Mouse (Mus musculus) lung, postnatal 0 days (tissue): ENCODE measurements around the gene Tma7. TPM values are rescaled to one million over a fixed set of nuclear protein-coding genes. Genes with fewer than 3 reads are reported as not detected.

Experiments used
- ATAC-seq: fragments of 200-750 bp; cut with Nextera tagmentation; 2 replicates; pipeline ENCODE4 v1.8.0; 2017; ENCODE audit warnings: moderate library complexity
- DNase-seq: peaks from one replicate; pipeline ENCODE4 v3.0.0-alpha.2; 2016; ENCODE audit warnings: low spot score
- H3K27ac ChIP-seq: fragments of 300-500 bp; sonication (generic); 2 replicates; pipeline ENCODE4 v1.5.1; 2014; ENCODE audit warnings: antibody characterized with exemption, mild to moderate bottlenecking, low read length, mixed read lengths
- H3K27me3 ChIP-seq: fragments of 300-500 bp; sonication (generic); replicated peaks from 2 replicates; pipeline ENCODE4 v1.6.1; 2014; ENCODE audit warnings: low read length, mixed read lengths; ENCODE audit not compliant: insufficient read depth
- H3K36me3 ChIP-seq: fragments of 300-500 bp; sonication (generic); 2 replicates; pipeline ENCODE4 v1.6.1; 2014; ENCODE audit warnings: low read length, mixed read lengths; ENCODE audit not compliant: insufficient read depth
- H3K4me1 ChIP-seq: fragments of 300-500 bp; sonication (generic); 2 replicates; pipeline ENCODE4 v1.6.1; 2014; ENCODE audit warnings: antibody characterized with exemption, low read depth, low read length, mixed read lengths; ENCODE audit not compliant: insufficient read depth
- H3K4me2 ChIP-seq: fragments of 300-500 bp; sonication (generic); replicated peaks from 2 replicates; pipeline ENCODE4 v1.6.1; 2014; ENCODE audit warnings: low read depth, mild to moderate bottlenecking, low read length, moderate library complexity, mixed read lengths
- H3K4me3 ChIP-seq: fragments of 300-500 bp; sonication (generic); 2 replicates; pipeline ENCODE4 v1.5.1; 2014; ENCODE audit warnings: low read depth, low read length
- H3K9ac ChIP-seq: fragments of 300-500 bp; sonication (generic); replicated peaks from 2 replicates; pipeline ENCODE4 v1.6.1; 2014; ENCODE audit warnings: low read depth, mild to moderate bottlenecking
- H3K9me3 ChIP-seq: fragments of 300-500 bp; sonication (generic); 2 replicates; pipeline ENCODE4 v1.6.1; 2016; ENCODE audit warnings: low read length, mixed read lengths
- CTCF ChIP-seq: IDR thresholded peaks from 2 replicates; pipeline ENCODE4 v1.5.1; 2016; ENCODE audit warnings: antibody characterized with exemption, mild to moderate bottlenecking
- EP300 ChIP-seq: IDR thresholded peaks from 2 replicates; pipeline ENCODE4 v1.6.1; 2016; ENCODE audit warnings: antibody characterized with exemption, mild to moderate bottlenecking, control low read depth
- WGBS: fragments of 180-500 bp; shearing (Covaris S2); extraction: QIAGEN DNeasy Blood & Tissue Kit; methylation state at CpG from one replicate; pipeline ENCODE4 v1.1.7; 2014; 5-methylcytosine and 5-hydroxymethylcytosine counted together
- polyA plus RNA-seq: library from polyadenylated mRNA; unstranded; fragments of >200 nt; fragmentation: Nextera tagmentation; extraction: Ambion mirVana; gene quantifications from 2 replicates; pipeline ENCODE4 v1.2.1, GENCODE M21; 2015

The Tma7 gene
- polyA plus RNA-seq, 1 experiment from 2014 or later: 375 TPM

DNA sequence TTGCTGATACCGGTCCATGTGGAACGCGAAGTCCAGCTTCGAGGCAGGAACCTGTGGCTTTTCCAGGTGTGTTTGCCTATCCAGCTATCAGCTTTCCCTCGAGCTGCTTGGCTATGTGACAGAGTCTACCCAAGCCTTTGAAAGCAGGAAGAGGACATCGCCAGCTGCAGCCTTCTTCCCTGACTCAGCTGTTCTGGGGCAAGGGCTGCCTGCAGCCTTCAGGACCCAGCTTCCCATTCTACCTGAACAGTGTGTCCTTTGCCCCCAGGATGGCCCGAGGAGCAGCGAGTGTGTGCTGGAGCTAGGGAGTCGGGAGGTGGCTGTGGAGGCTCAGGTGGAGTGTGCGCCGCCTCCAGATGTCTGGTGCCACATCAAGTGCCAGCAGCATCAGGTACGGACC is 23.3 kb upstream of the Tma7 start:
- no peaks in the 10 kb centered on the region for H3K4me1 ChIP-seq
- H3K4me2 ChIP-seq: no peak overlapping the region
- no peaks in the 10 kb centered on the region for H3K27me3 ChIP-seq
- WGBS: 89% methylated on average over 12 of the region's 12 CpGs
- no peak overlapping the region for H3K27ac ChIP-seq
- ATAC-seq (no peak), DNase-seq (no peak)
- no peak overlapping the region for H3K9ac ChIP-seq
- no peak overlapping the region for H3K4me3 ChIP-seq
- no peaks in the 10 kb centered on the region for H3K9me3 ChIP-seq
- TF ChIP-seq CTCF (no peak), EP300 (no peak)
- peaks cover 4% of the 10 kb centered on the region; the same call in 1 of the 2 replicates for H3K36me3 ChIP-seq

DNA sequence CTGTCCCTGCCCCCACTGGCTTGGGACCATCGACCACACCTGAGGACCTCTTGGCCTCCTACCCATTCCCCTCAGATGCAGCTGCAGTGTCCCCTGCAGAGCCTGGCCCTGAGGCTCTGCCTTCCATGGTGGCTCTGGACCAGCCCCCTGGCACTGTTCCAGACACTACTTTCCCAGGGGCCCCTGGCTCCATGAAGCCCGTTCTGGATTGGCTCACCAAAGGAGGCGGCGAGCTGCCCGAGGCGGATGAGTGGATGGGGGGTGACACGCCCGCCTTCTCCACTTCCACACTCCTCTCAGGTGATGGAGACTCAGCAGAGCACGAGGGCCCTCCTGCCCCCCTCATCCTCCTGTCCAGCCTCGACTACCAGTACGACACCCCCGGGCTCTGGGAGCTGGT is 22.6 kb upstream of the Tma7 start:
- H3K9ac ChIP-seq: no peak overlapping the region
- no peaks in the 10 kb centered on the region for H3K9me3 ChIP-seq
- no peak overlapping the region for H3K4me2 ChIP-seq
- no peak overlapping the region for H3K27ac ChIP-seq
- TF ChIP-seq EP300: no peak
- TF ChIP-seq CTCF: no peak
- H3K4me1 ChIP-seq: no peaks in the 10 kb centered on the region
- no peak overlapping the region for H3K4me3 ChIP-seq
- DNase-seq (peak; percentile 57), ATAC-seq (peak; percentile 46)
- peaks cover 4% of the 10 kb centered on the region; the same call in 1 of the 2 replicates for H3K36me3 ChIP-seq
- 58% methylated on average over 12 of the region's 12 CpGs for WGBS
- no peaks in the 10 kb centered on the region for H3K27me3 ChIP-seq

DNA sequence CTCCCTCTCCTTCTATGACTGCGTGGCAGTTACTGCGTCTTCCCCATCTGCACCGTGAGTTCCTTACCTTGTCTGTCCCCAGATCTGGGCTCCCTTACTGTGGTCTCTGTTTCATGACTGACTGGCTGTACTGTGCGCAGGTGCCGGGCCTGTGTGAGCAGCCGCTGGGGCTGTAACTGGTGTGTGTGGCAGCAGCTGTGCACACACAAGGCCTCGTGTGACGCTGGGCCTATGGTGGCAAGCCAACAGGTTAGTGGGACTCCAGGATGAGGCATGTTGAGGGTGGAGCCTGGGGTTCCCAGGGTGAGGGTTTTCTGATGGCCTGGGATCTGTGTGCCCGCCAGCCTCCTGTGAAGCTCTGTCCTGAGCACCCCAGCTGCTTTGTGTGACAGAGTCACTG is 21.7 kb upstream of the Tma7 start:
- Histone ChIP-seq H3K4me3 (no peak overlapping the region), H3K4me2 (no peak overlapping the region), H3K27me3 (no peaks in the 10 kb centered on the region), H3K36me3 (peaks cover 4% of the 10 kb centered on the region; the same call in 1 of the 2 replicates), H3K27ac (no peak overlapping the region), H3K9ac (no peak overlapping the region), H3K9me3 (no peaks in the 10 kb centered on the region), H3K4me1 (no peaks in the 10 kb centered on the region; the same call in 1 of the 2 replicates)
- TF ChIP-seq CTCF (no peak), EP300 (no peak)
- DNase-seq (no peak), ATAC-seq (no peak)
- WGBS: 90% methylated on average over 9 of the region's 9 CpGs

DNA sequence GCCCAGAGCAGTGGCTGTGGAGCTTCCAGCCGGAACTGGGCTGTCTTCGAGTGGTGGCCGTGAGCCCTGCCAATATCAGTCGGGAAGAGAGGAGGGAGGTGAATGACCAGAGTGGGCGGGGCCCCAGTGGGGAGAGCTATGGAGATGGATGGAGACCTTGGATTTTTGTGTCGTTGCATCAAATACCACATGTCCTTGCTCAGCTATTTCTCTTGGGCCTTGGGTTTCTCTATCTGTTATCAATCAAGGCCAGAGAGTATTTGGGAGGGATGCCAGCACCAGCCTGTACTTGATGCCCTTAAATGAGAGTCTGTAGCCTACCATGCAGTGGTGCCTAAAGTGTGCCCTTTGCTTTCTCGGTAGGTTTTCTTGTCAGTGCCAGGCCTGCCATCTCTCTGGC is 20.9 kb upstream of the Tma7 start:
- TF ChIP-seq EP300: no peak
- no peak for TF ChIP-seq CTCF
- H3K36me3 ChIP-seq: peaks cover 4% of the 10 kb centered on the region; the same call in 1 of the 2 replicates
- no peak overlapping the region for H3K4me3 ChIP-seq
- no peaks in the 10 kb centered on the region; the same call in 1 of the 2 replicates for H3K4me1 ChIP-seq
- H3K9me3 ChIP-seq: no peaks in the 10 kb centered on the region
- no peak overlapping the region for H3K9ac ChIP-seq
- H3K27me3 ChIP-seq: no peaks in the 10 kb centered on the region
- WGBS: 43% methylated on average over 7 of the region's 7 CpGs
- ATAC-seq: no peak
- no peak overlapping the region for H3K27ac ChIP-seq
- H3K4me2 ChIP-seq: no peak overlapping the region
- no peak for DNase-seq

DNA sequence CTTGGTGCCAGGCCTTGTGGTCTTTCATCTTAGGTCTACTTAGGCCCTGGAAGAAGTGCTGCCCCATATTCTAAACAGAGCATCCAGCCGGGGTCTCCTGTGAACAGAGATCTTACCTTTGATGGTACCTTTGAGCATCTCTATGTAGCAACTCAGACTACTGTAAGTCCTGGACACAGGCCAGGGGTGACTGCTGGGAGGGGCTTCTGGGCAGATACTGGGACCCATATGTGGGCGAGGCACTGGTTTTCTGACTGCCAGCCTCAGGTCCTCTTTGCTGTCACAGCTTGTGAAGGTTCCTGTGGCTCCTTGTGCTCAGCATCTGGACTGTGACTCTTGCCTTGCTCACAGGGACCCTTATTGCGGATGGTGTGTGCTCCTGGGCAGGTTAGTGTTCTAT is 20.2 kb upstream of the Tma7 start:
- H3K4me1 ChIP-seq: no peaks in the 10 kb centered on the region; the same call in 1 of the 2 replicates
- WGBS: 83% methylated on average over 3 of the region's 3 CpGs
- H3K36me3 ChIP-seq: peaks cover 4% of the 10 kb centered on the region; the same call in 1 of the 2 replicates
- TF ChIP-seq EP300 (no peak), CTCF (no peak)
- no peak overlapping the region for H3K9ac ChIP-seq
- H3K4me3 ChIP-seq: no peak overlapping the region
- no peaks in the 10 kb centered on the region for H3K27me3 ChIP-seq
- H3K4me2 ChIP-seq: no peak overlapping the region
- DNase-seq (no peak), ATAC-seq (no peak)
- no peak overlapping the region for H3K27ac ChIP-seq
- no peaks in the 10 kb centered on the region for H3K9me3 ChIP-seq

DNA sequence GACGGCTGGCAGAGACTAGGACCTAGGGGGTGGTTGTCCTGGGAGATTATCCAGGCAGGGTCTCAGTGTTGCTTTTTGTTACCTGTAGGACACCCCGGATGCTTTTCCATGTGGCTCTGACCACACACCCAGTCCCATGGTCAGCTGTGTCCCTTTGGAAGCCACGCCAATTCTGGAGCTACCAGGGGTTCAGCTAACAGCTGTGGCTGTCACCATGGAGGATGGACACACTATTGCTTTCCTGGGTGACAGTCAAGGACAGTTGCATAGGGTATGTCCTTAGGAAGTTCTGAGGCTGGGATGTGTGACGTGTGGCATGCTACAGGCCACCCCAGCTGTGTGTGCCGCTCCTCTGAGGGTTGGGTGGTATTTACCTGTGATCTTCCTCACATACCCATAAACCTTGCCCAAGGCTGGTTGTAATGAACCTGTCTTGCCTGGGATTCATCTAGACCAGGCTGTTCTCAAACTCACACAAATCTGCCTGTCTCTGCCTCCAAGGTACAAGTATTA is 19.6 kb upstream of the Tma7 start:
- no peaks in the 10 kb centered on the region for H3K9me3 ChIP-seq
- H3K4me1 ChIP-seq: no peaks in the 10 kb centered on the region; the same call in 1 of the 2 replicates
- no peak overlapping the region for H3K4me3 ChIP-seq
- peaks cover 4% of the 10 kb centered on the region; the same call in 1 of the 2 replicates for H3K36me3 ChIP-seq
- TF ChIP-seq EP300: no peak
- no peak for TF ChIP-seq CTCF
- H3K9ac ChIP-seq: no peak overlapping the region
- ATAC-seq (no peak), DNase-seq (no peak)
- WGBS: 88% methylated on average over 5 of the region's 5 CpGs
- H3K4me2 ChIP-seq: no peak overlapping the region
- H3K27ac ChIP-seq: no peak overlapping the region
- no peaks in the 10 kb centered on the region for H3K27me3 ChIP-seq
